Mouse (Mus musculus) liver, embryonic 15.5 days (tissue): ENCODE measurements around the gene Ralgapa1. TPM values are rescaled to one million over a fixed set of nuclear protein-coding genes. Genes with fewer than 3 reads are reported as not detected.

Source experiments
- ATAC-seq: fragments of 200-750 bp; cut with Nextera tagmentation; 2 replicates; pipeline ENCODE4 v1.8.0; 2017; ENCODE audit warnings: moderate number of reproducible peaks, mild to moderate bottlenecking, moderate library complexity; ENCODE audit not compliant: insufficient read depth
- H3K27ac ChIP-seq: fragments of 300-500 bp; sonication (generic); replicated peaks from 2 replicates; pipeline ENCODE4 v1.5.1; 2015; ENCODE audit warnings: mild to moderate bottlenecking, inconsistent platforms
- H3K27me3 ChIP-seq: fragments of 300-500 bp; sonication (generic); 2 replicates; pipeline ENCODE4 v1.6.1; 2015; ENCODE audit warnings: mild to moderate bottlenecking, inconsistent platforms
- H3K36me3 ChIP-seq: fragments of 300-500 bp; sonication (generic); replicated peaks from 2 replicates; pipeline ENCODE4 v1.6.1; 2015; ENCODE audit warnings: moderate library complexity, mild to moderate bottlenecking, inconsistent platforms
- H3K4me1 ChIP-seq: fragments of 300-500 bp; sonication (generic); replicated peaks from 2 replicates; pipeline ENCODE4 v1.6.1; 2015; ENCODE audit warnings: inconsistent platforms
- H3K4me2 ChIP-seq: fragments of 300-500 bp; sonication (generic); 2 replicates; pipeline ENCODE4 v1.6.1; 2015; ENCODE audit warnings: moderate library complexity, mild to moderate bottlenecking, inconsistent platforms
- H3K4me3 ChIP-seq: fragments of 300-500 bp; sonication (generic); replicated peaks from 2 replicates; pipeline ENCODE4 v1.5.1; 2015; ENCODE audit warnings: mild to moderate bottlenecking, inconsistent platforms
- H3K9ac ChIP-seq: fragments of 300-500 bp; sonication (generic); 2 replicates; pipeline ENCODE4 v1.6.1; 2015; ENCODE audit warnings: moderate library complexity, mild to moderate bottlenecking, inconsistent platforms
- H3K9me3 ChIP-seq: fragments of 300-500 bp; sonication (generic); replicated peaks from 2 replicates; pipeline ENCODE4 v1.6.1; 2016; ENCODE audit warnings: inconsistent platforms
- WGBS: fragments of 180-500 bp; shearing (Covaris S2); methylation state at CpG from one replicate; pipeline ENCODE4 v1.1.7; 2015; ENCODE audit warnings: mixed read lengths; ENCODE audit not compliant: insufficient replicate concordance; 5-methylcytosine and 5-hydroxymethylcytosine counted together
- polyA plus RNA-seq: library from polyadenylated mRNA; unstranded; fragments of >200 nt; fragmentation: Nextera tagmentation; extraction: Ambion mirVana; gene quantifications from 2 replicates; pipeline ENCODE4 v1.2.1, GENCODE M21; 2015

The Ralgapa1 gene
- 3.2 and 4.1 TPM in 2 replicates for polyA plus RNA-seq

GRCm38 (mm10) chr12:55820661-55821314, at the start of gene Ralgapa1:
Gene Ralgapa1 (minus strand): TSS chr12:55821167.
- ATAC-seq: peak; percentile 87
- WGBS: under 1% methylated on average over 56 of the region's 78 CpGs
- H3K27ac ChIP-seq: peak within 1 kb of the TSS; percentile 87

GRCm38 (mm10) chr12:55869622-55870322, 48.8 kb upstream of the Ralgapa1 start:
- H3K4me1 ChIP-seq: no peaks in the 10 kb centered on the region
- no peak overlapping the region for H3K4me2 ChIP-seq
- no peak overlapping the region for H3K27ac ChIP-seq
- H3K36me3 ChIP-seq: peaks cover 34% of the 10 kb centered on the region
- H3K4me3 ChIP-seq: no peak overlapping the region
- no peaks in the 10 kb centered on the region for H3K9me3 ChIP-seq
- H3K9ac ChIP-seq: no peak overlapping the region
- WGBS: 61% methylated on average over 5 of the region's 5 CpGs
- no peak for ATAC-seq
- H3K27me3 ChIP-seq: no peaks in the 10 kb centered on the region

More at GRCm38 (mm10) chr12:55820661-55821314, at the start of gene Ralgapa1:
- H3K36me3 ChIP-seq: no peaks in the 10 kb centered on the region
- H3K9ac ChIP-seq: peak within 1 kb of the TSS; percentile 88
- H3K9me3 ChIP-seq: no peaks in the 10 kb centered on the region
- H3K4me2 ChIP-seq: peak within 1 kb of the TSS; percentile 95
- H3K4me1 ChIP-seq: peaks cover 15% of the 10 kb centered on the region
- peak within 1 kb of the TSS; percentile 92 for H3K4me3 ChIP-seq
- no peaks in the 10 kb centered on the region for H3K27me3 ChIP-seq

GRCm38 (mm10) chr12:55867738-55868137, 46.8 kb upstream of the Ralgapa1 start:
- H3K27ac ChIP-seq: no peak overlapping the region
- H3K9ac ChIP-seq: no peak overlapping the region
- H3K36me3 ChIP-seq: peaks cover 38% of the 10 kb centered on the region
- 33% methylated on average over 4 of the region's 4 CpGs for WGBS
- no peaks in the 10 kb centered on the region for H3K4me1 ChIP-seq
- no peak for ATAC-seq
- no peak overlapping the region for H3K4me3 ChIP-seq
- no peaks in the 10 kb centered on the region for H3K27me3 ChIP-seq
- no peak overlapping the region for H3K4me2 ChIP-seq
- no peaks in the 10 kb centered on the region for H3K9me3 ChIP-seq

- H3K36me3 ChIP-seq: peaks cover 40% of the 10 kb centered on the region
Measured at GRCm38 (mm10) chr12:55860631-55861030, 39.7 kb upstream of the Ralgapa1 start.

GRCm38 (mm10) chr12:55859409-55860349, 38.7 kb upstream of the Ralgapa1 start:
- H3K27ac ChIP-seq: peak overlapping the region; percentile 59
- peak overlapping the region; percentile 14 for H3K4me2 ChIP-seq
- H3K9me3 ChIP-seq: no peaks in the 10 kb centered on the region
- peak; percentile 86 for ATAC-seq
- 64% methylated on average over 17 of the region's 17 CpGs for WGBS
- H3K36me3 ChIP-seq: peaks cover 46% of the 10 kb centered on the region
- H3K4me1 ChIP-seq: peaks cover 17% of the 10 kb centered on the region
- H3K9ac ChIP-seq: no peak overlapping the region
- H3K27me3 ChIP-seq: no peaks in the 10 kb centered on the region
- H3K4me3 ChIP-seq: no peak overlapping the region

More at GRCm38 (mm10) chr12:55860631-55861030, 39.7 kb upstream of the Ralgapa1 start:
- H3K27ac ChIP-seq: peak overlapping the region; percentile 59
- no peak for ATAC-seq
- 73% methylated on average over 7 of the region's 7 CpGs for WGBS
- H3K4me1 ChIP-seq: peaks cover 17% of the 10 kb centered on the region
- H3K4me2 ChIP-seq: no peak overlapping the region
- no peak overlapping the region for H3K9ac ChIP-seq
- H3K27me3 ChIP-seq: no peaks in the 10 kb centered on the region
- H3K4me3 ChIP-seq: no peak overlapping the region
- H3K9me3 ChIP-seq: no peaks in the 10 kb centered on the region

- Histone ChIP-seq H3K27ac (peak overlapping the region; percentile 24; the same call in 1 of the 2 replicates), H3K4me3 (no peak overlapping the region), H3K4me2 (no peak overlapping the region), H3K36me3 (peaks cover 21% of the 10 kb centered on the region), H3K4me1 (peaks cover 15% of the 10 kb centered on the region), H3K9ac (no peak overlapping the region), H3K27me3 (no peaks in the 10 kb centered on the region), H3K9me3 (no peaks in the 10 kb centered on the region)
- peak; percentile 91 for ATAC-seq
Measured at GRCm38 (mm10) chr12:55850650-55851049, 29.7 kb upstream of the Ralgapa1 start.

GRCm38 (mm10) chr12:55847851-55848250, 26.9 kb upstream of the Ralgapa1 start:
- 87% methylated on average over 4 of the region's 4 CpGs for WGBS
- Histone ChIP-seq H3K27me3 (no peaks in the 10 kb centered on the region), H3K9ac (no peak overlapping the region), H3K36me3 (peaks cover 23% of the 10 kb centered on the region), H3K4me2 (no peak overlapping the region), H3K9me3 (no peaks in the 10 kb centered on the region), H3K4me1 (peaks cover 15% of the 10 kb centered on the region), H3K4me3 (no peak overlapping the region), H3K27ac (no peak overlapping the region)
- no peak for ATAC-seq

GRCm38 (mm10) chr12:55846741-55847140, 25.8 kb upstream of the Ralgapa1 start:
- ATAC-seq: no peak
- Histone ChIP-seq H3K4me1 (peaks cover 15% of the 10 kb centered on the region), H3K36me3 (peaks cover 33% of the 10 kb centered on the region), H3K27me3 (no peaks in the 10 kb centered on the region), H3K9me3 (no peaks in the 10 kb centered on the region), H3K27ac (no peak overlapping the region), H3K4me2 (no peak overlapping the region), H3K9ac (no peak overlapping the region), H3K4me3 (no peak overlapping the region)
- WGBS: 46% methylated on average over 1 of the region's 1 CpGs

GRCm38 (mm10) chr12:55837495-55837894, 16.5 kb upstream of the Ralgapa1 start:
- peak overlapping the region; percentile 76 for H3K4me2 ChIP-seq
- H3K4me3 ChIP-seq: peak overlapping the region; percentile 70; the same call in 1 of the 2 replicates
- H3K9ac ChIP-seq: no peak overlapping the region
- no peak for ATAC-seq
- 73% methylated on average over 3 of the region's 3 CpGs for WGBS
- H3K27ac ChIP-seq: no peak overlapping the region
- no peaks in the 10 kb centered on the region for H3K27me3 ChIP-seq
- peaks cover 18% of the 10 kb centered on the region for H3K4me1 ChIP-seq
- no peaks in the 10 kb centered on the region for H3K9me3 ChIP-seq
- H3K36me3 ChIP-seq: peaks cover 13% of the 10 kb centered on the region; the same call in 1 of the 2 replicates

GRCm38 (mm10) chr12:55836199-55836951, 15.4 kb upstream of the Ralgapa1 start, which contains the start of gene Brms1l:
Gene Brms1l (plus strand): TSS chr12:55836324.
- H3K27ac ChIP-seq: peak within 1 kb of the TSS; percentile 81
- under 1% methylated on average over 77 of the region's 77 CpGs for WGBS
- H3K9ac ChIP-seq: peak within 1 kb of the TSS; percentile 70
- H3K4me3 ChIP-seq: peak within 1 kb of the TSS; percentile 70
- H3K4me2 ChIP-seq: peak within 1 kb of the TSS; percentile 76
- H3K36me3 ChIP-seq: peaks cover 1% of the 10 kb centered on the region; the same call in 1 of the 2 replicates
- no peaks in the 10 kb centered on the region for H3K9me3 ChIP-seq
- ATAC-seq: peak; percentile 99
- H3K4me1 ChIP-seq: peaks cover 18% of the 10 kb centered on the region
- no peaks in the 10 kb centered on the region for H3K27me3 ChIP-seq
